Mouse (Mus musculus) neural tube, embryonic 14.5 days (tissue): ENCODE data around the gene Atp5mpl. TPM values are rescaled to one million over a fixed set of nuclear protein-coding genes. Genes with fewer than 3 reads are reported as not detected.

Experiments
- polyA plus RNA-seq: library from polyadenylated mRNA; unstranded; fragments of >200 nt; fragmentation: Nextera tagmentation; extraction: Ambion mirVana; gene quantifications from 2 replicates; pipeline ENCODE4 v1.2.1, GENCODE M21; 2014

Gene Atp5mpl
- polyA plus RNA-seq, 1 experiment from 2014 or later = 896 TPM

Other genes with a start within 250 kb of the Atp5mpl start
- gene Klc1, start 208.1 kb downstream of the Atp5mpl start, polyA plus RNA-seq = 598 and 669 TPM in 2 replicates
- 2.9 and 3.4 TPM in 2 replicates for gene Xrcc3, start 153.1 kb downstream of the Atp5mpl start, polyA plus RNA-seq
- 30.5 and 39.6 TPM in 2 replicates for gene Zfyve21, start 152.8 kb downstream of the Atp5mpl start, polyA plus RNA-seq
- 40.0 and 40.1 TPM in 2 replicates for gene Ppp1r13b, start 58.9 kb downstream of the Atp5mpl start, polyA plus RNA-seq
- gene Tdrd9, start 4.6 kb upstream of the Atp5mpl start, polyA plus RNA-seq = 0.17 and 0.89 TPM in 2 replicates
- gene Rd3l, start 14.3 kb upstream of the Atp5mpl start, polyA plus RNA-seq = not detected in 2 replicates
- gene Aspg, start 139.7 kb upstream of the Atp5mpl start, polyA plus RNA-seq = 0.23 and 0.26 TPM in 2 replicates
- gene Kif26a, start 179.2 kb upstream of the Atp5mpl start, polyA plus RNA-seq = 3.5 and 4.4 TPM in 2 replicates